Mouse (Mus musculus) G1E (cell line): ENCODE measurements around the gene Kifc1. TPM values are rescaled to one million over a fixed set of nuclear protein-coding genes. Genes with fewer than 3 reads are reported as not detected.
"Not testable (repeated sequence)": the region's sequence is repeated elsewhere in the genome, so short reads cannot be mapped to it uniquely, and the experiment has no call there.

Source experiments
- ATAC-seq: 2 replicates; pipeline ENCODE4 v1.8.0; 2016; ENCODE audit warnings: mild to moderate bottlenecking; ENCODE audit not compliant: insufficient number of reproducible peaks, poor library complexity, low FRiP score, severe bottlenecking; ENCODE audit errors: extremely low read depth
- DNase-seq: peaks from one replicate; pipeline ENCODE4 v3.0.0; 2012; ENCODE audit warnings: low spot score
- H3K27me3 ChIP-seq: 2 replicates; pipeline ENCODE4 v1.6.1; 2012; ENCODE audit warnings: mild to moderate bottlenecking, low read length, inconsistent platforms; ENCODE audit not compliant: insufficient read depth
- H3K36me3 ChIP-seq: replicated peaks from 2 replicates; pipeline ENCODE3; 2012; ENCODE audit warnings: mild to moderate bottlenecking, inconsistent platforms
- H3K4me1 ChIP-seq: 2 replicates; pipeline ENCODE4 v1.6.1; 2012; ENCODE audit warnings: low read depth, low read length, inconsistent platforms, mixed read lengths; ENCODE audit not compliant: insufficient read depth
- H3K4me3 ChIP-seq: 2 replicates; pipeline ENCODE4 v1.5.1; 2012; ENCODE audit warnings: low read depth, mild to moderate bottlenecking, inconsistent platforms, low read length, moderate library complexity, mixed read lengths
- H3K9me3 ChIP-seq: replicated peaks from 2 replicates; pipeline ENCODE4 v1.6.1; 2012; ENCODE audit warnings: inconsistent platforms
- CTCF ChIP-seq: IDR thresholded peaks from 2 replicates; pipeline ENCODE4 v1.5.1; 2012; ENCODE audit warnings: low read depth, low read length, inconsistent platforms, mixed read lengths
- GATA1 ChIP-seq: IDR thresholded peaks from 2 replicates; pipeline ENCODE4 v1.6.1; 2012; ENCODE audit warnings: borderline replicate concordance, low read length, inconsistent platforms, mixed read lengths
- GATA2 ChIP-seq: IDR thresholded peaks from 2 replicates; pipeline ENCODE4 v1.6.1; 2012; ENCODE audit warnings: low read depth, low read length, inconsistent platforms, borderline replicate concordance
- POLR2AphosphoS5 ChIP-seq: IDR thresholded peaks from 2 replicates; pipeline ENCODE4 v1.6.1; 2012; ENCODE audit warnings: low read depth, low read length, inconsistent platforms; ENCODE audit not compliant: insufficient replicate concordance
- TAL1 ChIP-seq: conservative IDR thresholded peaks from 2 replicates; pipeline ENCODE4 v1.6.1; 2012; ENCODE audit warnings: low read depth, low read length, inconsistent platforms, mixed read lengths
- polyA plus RNA-seq: library from polyadenylated mRNA; stranded (reverse); fragments of >175 nt; gene quantifications from 2 replicates; pipeline ENCODE4 v1.2.3, GENCODE M21; 2012
- total RNA-seq, 2 experiments: library from RNA; stranded (forward) in 1 of 2; stranded (reverse) in 1 of 2; fragments of 200-1000 nt in 1 of 2; fragments of >200 nt in 1 of 2; fragmentation: Nextera tagmentation in 1 of 2; gene quantifications; 2 replicates each; pipeline ENCODE4 v1.2.3; 2014 to 2017

Kifc1 gene
- total and polyA plus RNA-seq, 3 experiments: 33.7 to 76.6 (median 58.2) TPM

- Histone ChIP-seq H3K4me1 (peaks cover 77% of the 10 kb centered on the region), H3K4me3 (no peak overlapping the region), H3K36me3 (no peaks in the 10 kb centered on the region), H3K9me3 (no peaks in the 10 kb centered on the region), H3K27me3 (no peaks in the 10 kb centered on the region)
- no peak for ATAC-seq
- no peak for DNase-seq
- TF ChIP-seq POLR2AphosphoS5: no peak
- no peak for TF ChIP-seq TAL1
These were observed 12.0 kb upstream of the Kifc1 start for GRCm38 (mm10) chr17:33902491-33902890.

- H3K4me1 ChIP-seq: peaks cover 78% of the 10 kb centered on the region
- H3K36me3 ChIP-seq: no peaks in the 10 kb centered on the region
- DNase-seq: no peak
- no peaks in the 10 kb centered on the region for H3K9me3 ChIP-seq
- no peak for TF ChIP-seq POLR2AphosphoS5
- no peak for TF ChIP-seq GATA2
- TF ChIP-seq TAL1: no peak
- TF ChIP-seq CTCF: no peak
- TF ChIP-seq GATA1: no peak
- no peak overlapping the region for H3K4me3 ChIP-seq
- ATAC-seq: no peak
- no peaks in the 10 kb centered on the region for H3K27me3 ChIP-seq
These were observed 11.6 kb upstream of the Kifc1 start for GRCm38 (mm10) chr17:33902079-33902478.

- Histone ChIP-seq H3K4me1 (peaks cover 74% of the 10 kb centered on the region), H3K36me3 (no peaks in the 10 kb centered on the region), H3K9me3 (no peaks in the 10 kb centered on the region), H3K4me3 (no peak overlapping the region), H3K27me3 (no peaks in the 10 kb centered on the region)
- DNase-seq: no peak
- no peak for ATAC-seq
- TF ChIP-seq TAL1: no peak
- TF ChIP-seq CTCF: no peak
- TF ChIP-seq GATA2: no peak
- TF ChIP-seq GATA1: no peak
- no peak for TF ChIP-seq POLR2AphosphoS5
These were observed 11.2 kb upstream of the Kifc1 start for GRCm38 (mm10) chr17:33901653-33902052.

- H3K4me1 ChIP-seq: peaks cover 71% of the 10 kb centered on the region
- no peak for ATAC-seq
- no peaks in the 10 kb centered on the region for H3K36me3 ChIP-seq
- no peaks in the 10 kb centered on the region for H3K9me3 ChIP-seq
- DNase-seq: no peak
- no peak for TF ChIP-seq GATA2
- TF ChIP-seq GATA1: no peak
- no peak for TF ChIP-seq POLR2AphosphoS5
- TF ChIP-seq TAL1: no peak
- TF ChIP-seq CTCF: no peak
- H3K4me3 ChIP-seq: no peak overlapping the region
- H3K27me3 ChIP-seq: no peaks in the 10 kb centered on the region
These were observed 10.5 kb upstream of the Kifc1 start for GRCm38 (mm10) chr17:33900989-33901314.

GRCm38 (mm10) chr17:33900281-33900988 is 10.0 kb upstream of the Kifc1 start:
- TF ChIP-seq GATA1 (no peak), CTCF (no peak), GATA2 (no peak), TAL1 (no peak), POLR2AphosphoS5 (no peak)
- Histone ChIP-seq H3K36me3 (no peaks in the 10 kb centered on the region), H3K27me3 (no peaks in the 10 kb centered on the region), H3K4me1 (peaks cover 73% of the 10 kb centered on the region), H3K4me3 (no peak overlapping the region; the same call in 1 of the 2 replicates), H3K9me3 (no peaks in the 10 kb centered on the region)
- DNase-seq: no peak
- ATAC-seq: no peak

- Histone ChIP-seq H3K4me3 (no peak overlapping the region), H3K9me3 (no peaks in the 10 kb centered on the region), H3K27me3 (no peaks in the 10 kb centered on the region), H3K36me3 (no peaks in the 10 kb centered on the region), H3K4me1 (peaks cover 71% of the 10 kb centered on the region)
- no peak for TF ChIP-seq CTCF
- TF ChIP-seq GATA2: no peak
- no peak for TF ChIP-seq GATA1
- TF ChIP-seq TAL1: no peak
- no peak for TF ChIP-seq POLR2AphosphoS5
- DNase-seq: no peak
- ATAC-seq: peak; percentile 61
These were observed 9.2 kb upstream of the Kifc1 start for GRCm38 (mm10) chr17:33899642-33900041.

GRCm38 (mm10) chr17:33898193-33898592 is 7.7 kb upstream of the Kifc1 start:
- ATAC-seq, H3K4me3 ChIP-seq, H3K9me3 ChIP-seq, H3K27me3 ChIP-seq, DNase-seq, H3K36me3 ChIP-seq: not testable (repeated sequence)
- H3K4me1 ChIP-seq: peaks cover 59% of the 10 kb centered on the region
